Mouse (Mus musculus): ENCODE measurements at regions not wholly inside any gene's neighbourhood (a gene's known extent, or its start where the extent isn't known, plus 50 kb on each side); places are given as distances from the start of the nearest gene placed in this dataset.
A peak's percentile ranks its signal among the peaks of the same experiment; 100 is the strongest.

GRCm38 (mm10) chr3:81482742-81483141, 446.5 kb downstream of the Pdgfc start:
- DNase-seq (ENCODE audit: low spot score in 2 of 2), result no peak

GRCm38 (mm10) chr3:81483363-81483762, 447.1 kb downstream of the Pdgfc start:
- no peak for DNase-seq (ENCODE audit: low spot score in 2 of 2)

- DNase-seq (ENCODE audit: low spot score in 2 of 2), result no peak
Observed at GRCm38 (mm10) chr3:81505316-81505715, 427.1 kb upstream of the Ctso start.

- DNase-seq (ENCODE audit: low spot score in 2 of 2), result no peak
Observed at GRCm38 (mm10) chr3:81508611-81509010, 423.8 kb upstream of the Ctso start.

GRCm38 (mm10) chr3:81521804-81522203, 410.6 kb upstream of the Ctso start:
- DNase-seq (ENCODE audit: low spot score in 2 of 2), result no peak

- no peak for DNase-seq (ENCODE audit: low spot score in 2 of 2)
Observed at GRCm38 (mm10) chr3:81530872-81531271, 401.5 kb upstream of the Ctso start.

GRCm38 (mm10) chr3:81535448-81536205, 396.8 kb upstream of the Ctso start:
- no peak for DNase-seq (ENCODE audit: low spot score in 2 of 2)

- DNase-seq (ENCODE audit: low spot score in 2 of 2), result no peak
Observed at GRCm38 (mm10) chr3:81554773-81555172, 377.6 kb upstream of the Ctso start.

- no peak for DNase-seq (ENCODE audit: low spot score in 2 of 2)
Observed at GRCm38 (mm10) chr3:81562610-81563258, 369.7 kb upstream of the Ctso start.

- DNase-seq (ENCODE audit: low spot score in 2 of 2), result no peak
Observed at GRCm38 (mm10) chr3:81563858-81564756, 368.3 kb upstream of the Ctso start.

GRCm38 (mm10) chr3:81564757-81565063, 367.7 kb upstream of the Ctso start:
- DNase-seq (ENCODE audit: low spot score in 2 of 2), result no peak

- DNase-seq (ENCODE audit: low spot score in 2 of 2), result no peak
Observed at GRCm38 (mm10) chr3:81583387-81584027, 348.9 kb upstream of the Ctso start.

- peak; percentile 27 to 39 for DNase-seq (ENCODE audit: low spot score in 2 of 2)
Observed at GRCm38 (mm10) chr3:81589109-81589508, 343.3 kb upstream of the Ctso start.

GRCm38 (mm10) chr3:81629157-81629556, 303.2 kb upstream of the Ctso start:
- DNase-seq (ENCODE audit: low spot score in 2 of 2), result no peak

- DNase-seq (ENCODE audit: low spot score in 2 of 2), result no peak
Observed at GRCm38 (mm10) chr3:81658490-81658889, 273.9 kb upstream of the Ctso start.

- peak in 1 of 2 experiments; percentile 2 for DNase-seq (ENCODE audit: low spot score in 2 of 2)
Observed at GRCm38 (mm10) chr3:81661620-81662019, 270.8 kb upstream of the Ctso start.

- DNase-seq (ENCODE audit: low spot score in 2 of 2), result no peak
Observed at GRCm38 (mm10) chr3:81666262-81666661, 266.1 kb upstream of the Ctso start.

GRCm38 (mm10) chr3:81676570-81676969, 255.8 kb upstream of the Ctso start:
- peak in 1 of 2 experiments; percentile 12 for DNase-seq (ENCODE audit: low spot score in 2 of 2)

GRCm38 (mm10) chr3:81701974-81702697, 230.3 kb upstream of the Ctso start:
- peak in 1 of 2 experiments; percentile 14 for DNase-seq (ENCODE audit: low spot score in 2 of 2)

- no peak for DNase-seq (ENCODE audit: low spot score in 2 of 2)
Observed at GRCm38 (mm10) chr3:81718911-81719310, 213.5 kb upstream of the Ctso start.

GRCm38 (mm10) chr3:81735463-81735862, 196.9 kb upstream of the Ctso start:
- DNase-seq (ENCODE audit: low spot score in 2 of 2), result peak; percentile 30 to 32

Data from left cerebral cortex, adult 9 months (tissue).